Mouse (Mus musculus) inflammation-experienced regulatory T-cells (primary cell): ENCODE measurements around the gene Uhrf2. TPM values are rescaled to one million over a fixed set of nuclear protein-coding genes. Genes with fewer than 3 reads are reported as not detected.

Source experiments
- polyA plus RNA-seq, 2 experiments: library from polyadenylated mRNA; unstranded; fragments of 100-300 nt; shearing (Covaris generic); gene quantifications; one replicate each; pipeline ENCODE4 v1.2.1; 2017

The Uhrf2 gene
- polyA plus RNA-seq, result 100 to 1,000 TPM in 1 of 2 experiments, 10 to 100 TPM in 1; 92.4 to 102 TPM

DNA sequence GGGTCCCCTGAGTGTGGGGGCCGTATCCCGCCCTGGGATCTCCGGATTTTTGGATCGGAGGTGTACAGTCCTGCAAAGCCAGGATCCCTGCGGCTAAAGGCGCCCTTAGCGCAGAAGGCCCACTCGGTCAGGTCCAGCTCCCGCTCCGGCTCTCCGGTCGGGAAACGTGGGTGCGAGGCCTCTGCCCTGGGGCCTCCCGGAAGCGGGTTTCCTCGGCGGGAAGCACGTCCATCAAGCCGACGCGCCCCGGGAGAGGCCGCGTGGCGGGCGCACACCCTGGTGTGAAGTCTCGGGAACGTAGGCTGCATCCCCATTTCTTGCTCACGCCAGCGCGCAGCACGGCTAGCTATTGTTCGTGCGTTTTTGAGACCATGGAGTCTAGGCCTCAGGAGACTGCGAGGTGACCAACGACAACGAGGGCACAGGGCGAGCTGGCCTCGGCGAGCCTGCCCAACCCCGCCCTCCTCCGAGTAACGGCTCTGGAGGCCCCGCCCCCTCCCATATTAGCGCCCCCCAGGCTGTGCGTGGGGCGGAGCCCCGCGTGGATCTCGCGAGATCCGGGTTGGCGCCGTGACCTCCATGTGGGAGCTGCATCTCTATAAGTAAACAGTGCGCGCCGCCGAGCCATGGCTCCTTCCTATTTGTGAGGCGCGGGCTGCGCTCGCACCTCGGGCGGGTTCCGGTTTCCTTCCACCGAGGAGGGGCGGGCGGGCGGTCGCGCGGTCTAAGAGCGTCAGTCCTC, at the start of gene Uhrf2:
Gene Uhrf2 (plus strand): TSS at position 620 of the 742 bp plus-strand sequence.

GRCm38 (mm10) chr19:30003621-30004020, 26.7 kb upstream of the Uhrf2 start, which contains the start of gene Trpd52l3:
Gene Trpd52l3, plus strand, starts transcription at chr19:30003790.

Other genes starting within 250 kb of the Uhrf2 start
- gene 9930021J03Rik, start 224.5 kb upstream of the Uhrf2 start, polyA plus RNA-seq, result 10 to 100 TPM in 1 of 2 experiments, 1 to 10 TPM in 1; 8.1 to 11.1 TPM
- gene Ranbp6, start 217.5 kb upstream of the Uhrf2 start, polyA plus RNA-seq, result 10 to 100 TPM in 1 of 2 experiments, 1 to 10 TPM in 1; 9.1 to 12.4 TPM
- gene Il33, start 105.4 kb upstream of the Uhrf2 start, polyA plus RNA-seq, result 1 to 10 TPM in 1 of 2 experiments, under 1 TPM in 1; 0.31 to 4.4 TPM
- gene Trpd52l3, start 26.7 kb upstream of the Uhrf2 start, polyA plus RNA-seq, result not detected
- under 1 TPM; 0.17 to 0.83 TPM for gene Gldc, start 144.9 kb downstream of the Uhrf2 start, polyA plus RNA-seq
- not detected for gene Mbl2, start 202.4 kb downstream of the Uhrf2 start, polyA plus RNA-seq